Mouse (Mus musculus) WW6 (cell line): ENCODE results near the gene Cdk14.
"Not testable (repeated sequence)": the region's sequence is repeated elsewhere in the genome, so short reads cannot be mapped to it uniquely, and the experiment has no call there.

ENCODE experiments used
- DNase-seq: peaks from one replicate; pipeline ENCODE4 v3.0.0-alpha.2; 2013; ENCODE audit warnings: low read depth, low spot score

The Cdk14 gene

DNA sequence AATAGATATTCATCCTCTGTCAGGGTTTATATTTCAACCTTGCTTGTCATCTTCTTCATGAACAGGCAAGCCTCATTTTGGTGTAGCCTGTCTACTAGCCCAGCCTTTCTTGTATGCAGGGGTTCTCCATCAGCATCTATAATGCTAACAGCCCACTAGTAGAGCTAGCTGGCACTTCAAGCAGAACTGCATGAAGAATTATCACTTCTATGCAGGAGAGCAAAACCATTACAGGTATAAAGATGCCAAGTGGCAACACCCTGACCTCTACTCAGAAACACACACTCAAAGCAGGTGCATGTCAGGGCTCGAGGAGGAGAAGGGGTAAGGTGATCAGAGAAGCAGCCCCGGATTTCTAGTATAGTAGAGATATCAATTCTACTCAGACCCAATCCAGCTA, 155.4 kb downstream of the Cdk14 start:
- no peak for DNase-seq

DNA sequence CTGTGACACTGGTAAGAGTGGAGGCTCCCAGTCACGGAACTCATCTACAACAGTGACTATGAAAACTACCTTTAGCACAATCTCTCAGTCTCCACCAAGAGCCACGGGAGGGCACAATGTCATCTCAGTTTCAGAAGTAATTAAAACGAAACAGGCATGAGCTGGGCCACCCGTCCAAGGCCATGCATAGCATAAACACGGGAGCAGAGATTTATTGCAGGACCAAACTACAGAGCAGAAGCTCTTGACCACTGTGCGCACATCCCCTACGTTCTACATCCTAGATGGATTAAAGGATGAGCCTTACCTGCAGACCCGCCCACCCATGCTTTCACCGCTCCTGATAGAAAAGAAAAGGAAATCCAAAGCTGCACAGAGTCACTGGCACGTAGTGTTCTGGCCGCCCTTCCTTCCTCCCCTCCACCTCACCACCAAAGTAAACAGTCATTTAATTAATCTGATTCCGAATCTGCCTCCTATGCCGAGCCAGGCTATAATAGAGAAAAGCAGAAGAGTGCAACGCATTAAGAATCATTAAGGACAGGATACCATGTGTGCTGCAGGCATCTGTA, 158.3 kb downstream of the Cdk14 start:
- no peak for DNase-seq

DNA sequence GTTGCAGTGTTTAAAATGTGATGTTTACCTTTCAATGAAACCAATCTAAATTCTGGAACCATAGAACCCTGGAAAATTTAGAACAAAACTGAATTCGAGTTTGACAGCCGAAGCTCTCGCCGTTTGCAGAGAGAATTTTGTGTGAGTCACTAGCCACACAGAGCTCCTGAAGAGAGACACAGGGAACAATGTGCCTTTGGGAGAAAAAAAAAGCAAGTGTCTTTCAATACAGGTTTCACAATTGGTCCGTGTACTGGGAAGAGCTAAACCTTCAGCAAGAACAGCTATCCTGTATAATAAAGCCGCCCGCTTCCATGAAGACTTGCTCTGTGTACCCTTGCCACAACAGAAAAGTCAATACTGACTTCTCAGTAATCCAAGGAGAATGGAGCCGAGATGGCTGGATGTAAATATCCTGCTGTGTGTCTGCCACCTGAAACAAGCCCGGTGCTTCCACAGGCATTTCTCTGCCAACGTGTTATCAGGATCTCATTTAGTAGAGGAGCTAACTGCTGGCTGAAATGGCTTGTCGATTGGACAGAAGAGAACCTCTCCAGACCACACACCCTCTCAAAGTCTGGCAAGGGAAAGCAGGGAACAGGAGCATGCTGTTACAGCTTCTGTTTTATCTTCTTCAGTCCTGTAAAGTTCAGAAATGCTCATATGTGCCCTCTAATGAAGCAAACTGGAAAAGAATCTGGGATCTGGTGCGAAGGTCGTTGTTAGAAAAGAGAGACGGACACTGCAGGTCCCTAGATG, 159.0 kb downstream of the Cdk14 start:
- no peak for DNase-seq

DNA sequence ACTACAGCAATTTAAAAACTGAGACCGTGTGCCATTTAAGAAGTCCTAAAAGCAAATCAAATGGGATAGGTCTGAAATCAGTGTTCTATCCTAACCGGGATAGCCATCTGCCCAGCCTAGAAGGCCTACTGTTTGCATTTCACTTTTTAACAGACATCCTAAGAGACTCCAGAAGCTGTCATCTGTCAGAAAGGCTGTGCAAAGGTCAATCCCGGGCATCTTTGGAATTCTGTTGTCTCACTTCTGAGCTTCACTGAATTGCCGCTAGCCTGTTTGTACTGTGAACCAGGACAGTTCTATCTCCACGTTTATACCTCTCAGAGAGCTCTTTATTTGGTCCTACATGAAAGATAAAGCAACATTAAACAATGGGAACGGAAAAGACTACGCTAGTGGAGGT, 159.8 kb downstream of the Cdk14 start:
- no peak for DNase-seq

DNA sequence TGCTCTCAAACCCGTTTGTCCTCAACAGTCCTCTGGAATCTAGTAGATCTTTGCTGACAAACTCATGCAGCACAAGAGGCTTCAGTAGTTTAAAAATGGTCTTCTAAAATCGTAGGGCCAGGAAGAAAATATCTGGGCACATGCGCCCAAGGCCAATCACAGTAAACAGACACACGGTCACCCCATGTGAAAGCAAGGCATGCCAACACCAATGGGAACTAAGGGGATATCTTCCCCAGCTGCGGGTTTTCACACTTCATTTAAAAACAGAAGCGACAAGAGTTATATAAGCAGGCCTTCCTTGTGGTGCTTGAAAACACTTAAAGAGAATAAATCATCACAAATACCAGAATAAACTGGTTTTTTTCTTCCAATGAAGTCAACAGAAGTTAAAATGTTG, 165.7 kb downstream of the Cdk14 start:
- no peak for DNase-seq

DNA sequence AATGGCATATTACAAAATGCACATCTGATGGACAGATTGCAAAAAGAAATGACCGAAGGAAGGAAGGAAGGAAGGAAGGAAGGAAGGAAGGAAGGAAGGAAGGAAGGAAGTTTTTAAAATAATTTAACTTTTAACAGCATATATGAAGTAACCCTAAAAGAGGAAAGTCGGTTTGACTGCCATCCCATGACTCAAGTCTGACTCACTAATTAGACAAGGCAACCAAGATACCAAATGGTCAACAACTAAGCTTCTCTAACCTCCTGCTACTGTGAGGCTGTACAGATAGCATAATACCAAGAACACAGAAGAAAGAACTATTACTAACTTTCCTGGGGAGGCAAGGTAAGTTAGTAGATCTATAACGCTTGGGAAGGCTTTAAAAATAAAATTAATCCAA, 166.9 kb downstream of the Cdk14 start:
- DNase-seq: no peak

- no peak for DNase-seq
Observed at GRCm38 (mm10) chr5:5247671-5248070, 172.4 kb downstream of the Cdk14 start.

DNA sequence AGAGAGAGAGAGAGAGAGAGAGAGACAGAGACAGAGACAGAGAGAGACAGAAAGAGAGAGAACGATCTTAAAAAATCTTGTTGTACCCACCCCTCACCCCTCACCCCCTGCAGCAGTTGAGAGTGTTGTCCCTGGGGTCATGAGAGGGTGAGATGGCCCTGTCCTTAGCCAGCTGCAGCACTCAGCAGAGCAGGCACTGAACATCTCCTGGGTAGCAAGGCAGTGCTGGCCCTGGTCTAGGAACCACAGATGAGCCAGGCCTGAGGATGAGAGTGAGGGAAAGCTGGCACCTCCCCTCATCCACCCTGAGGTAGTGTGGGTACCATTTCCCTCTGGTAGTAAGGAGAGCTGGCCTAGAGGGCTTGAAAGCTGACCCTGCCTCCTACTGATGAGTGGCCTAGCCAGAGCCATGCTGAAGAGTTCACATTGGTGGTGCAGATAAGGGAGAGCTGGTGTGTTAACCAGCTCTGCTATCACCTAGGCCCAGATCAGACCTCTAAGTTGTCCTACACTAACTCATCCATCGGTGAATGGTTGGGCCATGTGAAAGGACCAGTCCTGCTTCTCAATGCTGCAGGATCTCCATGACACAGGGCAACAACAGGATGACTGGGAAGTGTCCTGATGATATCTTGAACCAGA, 173.5 kb downstream of the Cdk14 start:
- no peak for DNase-seq

- no peak for DNase-seq
Observed at GRCm38 (mm10) chr5:5245182-5245581, 174.9 kb downstream of the Cdk14 start.

- DNase-seq: no peak
Observed at GRCm38 (mm10) chr5:5243648-5244047, 176.5 kb downstream of the Cdk14 start.

DNA sequence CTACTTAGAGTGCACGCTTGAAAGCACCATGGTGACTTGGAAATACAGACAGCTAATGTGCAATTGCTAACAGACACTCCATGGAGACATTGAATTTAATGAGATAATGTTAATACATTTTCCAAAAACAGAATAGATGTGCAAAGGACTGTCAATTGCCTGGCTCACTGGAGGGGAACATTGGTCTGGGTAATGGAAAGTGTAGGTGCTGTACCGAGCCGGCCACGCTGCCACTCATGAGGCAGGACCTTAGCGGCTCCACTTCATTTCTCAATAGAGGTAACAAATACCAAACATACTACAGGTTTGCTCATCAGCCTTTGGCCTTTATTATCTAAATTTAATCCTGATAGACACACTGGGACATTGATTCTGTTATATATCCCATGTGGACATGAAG, 177.4 kb downstream of the Cdk14 start:
- no peak for DNase-seq

- no peak for DNase-seq
Observed at GRCm38 (mm10) chr5:5241088-5241487, 179.0 kb downstream of the Cdk14 start.

DNA sequence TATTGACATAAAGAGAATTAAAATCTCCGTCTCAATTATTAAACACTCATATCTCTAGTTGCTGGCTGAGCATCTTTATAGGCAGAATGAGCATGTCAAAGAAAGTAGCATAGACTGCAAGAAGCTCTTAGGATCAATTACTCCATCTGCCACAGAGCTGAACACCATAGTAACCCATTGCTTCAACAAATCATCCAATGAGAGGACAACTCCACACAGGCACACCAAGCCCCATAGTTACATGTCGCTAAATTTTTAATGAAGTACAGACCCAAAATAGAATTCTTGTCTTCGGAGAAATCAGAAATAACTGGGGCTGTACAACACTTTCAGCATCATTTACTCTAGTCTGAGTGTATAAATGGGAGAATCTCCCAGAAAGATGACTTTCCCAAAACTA, 180.0 kb downstream of the Cdk14 start:
- DNase-seq: no peak

DNA sequence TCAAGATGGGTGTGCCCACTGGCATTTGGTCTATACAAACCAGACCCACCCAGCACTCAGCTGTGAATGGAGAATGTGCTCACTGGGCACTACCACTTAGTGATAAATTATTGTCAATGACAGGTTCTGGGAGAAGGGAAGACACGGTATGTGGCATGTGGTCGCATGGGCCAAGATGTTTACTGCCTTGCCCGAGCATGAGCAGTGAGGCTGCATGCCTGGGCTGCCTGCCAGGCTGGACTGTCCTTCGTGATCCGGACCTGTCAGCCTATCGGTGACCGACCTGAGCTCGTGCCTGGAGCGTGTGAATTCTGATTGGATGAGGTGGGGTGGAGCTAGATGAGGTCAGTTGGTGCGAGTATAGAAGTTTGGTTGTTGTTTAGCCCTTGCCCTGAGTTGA, 185.2 kb downstream of the Cdk14 start:
- DNase-seq: not testable (repeated sequence)

DNA sequence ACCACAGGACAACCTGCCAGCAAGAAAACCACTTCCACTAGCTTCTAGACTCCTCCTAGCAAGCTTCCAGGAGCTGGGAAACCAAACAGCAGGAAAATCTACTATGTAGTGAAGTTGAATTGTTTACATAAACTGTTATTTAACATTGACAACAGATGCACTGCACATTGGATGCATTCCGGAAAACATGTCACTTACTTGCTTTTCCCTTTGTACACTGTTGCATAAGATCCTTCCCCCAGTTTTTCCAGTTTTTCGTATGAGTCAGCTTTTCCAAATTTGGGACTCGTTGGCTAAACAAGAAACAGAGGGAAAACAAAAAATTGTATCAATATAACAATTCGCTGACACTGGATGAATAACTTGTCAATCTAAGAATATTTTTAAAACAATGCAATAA, 193.1 kb downstream of the Cdk14 start:
- DNase-seq: no peak

- DNase-seq: no peak
Observed at GRCm38 (mm10) chr5:5211780-5212135, 208.4 kb downstream of the Cdk14 start.

- no peak for DNase-seq
Observed at GRCm38 (mm10) chr5:5211034-5211779, 208.9 kb downstream of the Cdk14 start.

DNA sequence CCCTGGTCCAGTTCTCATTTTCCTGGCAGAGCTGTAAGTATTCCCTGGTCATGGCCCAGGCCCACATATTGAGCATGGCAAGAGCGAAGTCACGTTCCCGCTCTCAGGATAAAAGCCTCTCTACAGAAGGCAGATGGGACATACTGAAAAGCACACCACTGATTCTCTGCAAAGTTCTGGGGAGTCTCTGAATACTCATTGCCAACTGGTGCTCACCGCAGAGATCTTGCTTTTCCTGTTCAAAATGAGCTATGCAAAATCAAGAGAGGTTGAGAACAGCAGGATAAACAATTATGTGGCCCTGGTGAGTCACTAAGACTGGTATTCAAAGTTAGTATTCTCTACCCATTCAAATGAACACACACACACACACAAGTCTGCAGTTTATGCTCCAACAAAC, 212.1 kb downstream of the Cdk14 start:
- no peak for DNase-seq

- DNase-seq: no peak
Observed at GRCm38 (mm10) chr5:5206012-5206411, 214.1 kb downstream of the Cdk14 start.

DNA sequence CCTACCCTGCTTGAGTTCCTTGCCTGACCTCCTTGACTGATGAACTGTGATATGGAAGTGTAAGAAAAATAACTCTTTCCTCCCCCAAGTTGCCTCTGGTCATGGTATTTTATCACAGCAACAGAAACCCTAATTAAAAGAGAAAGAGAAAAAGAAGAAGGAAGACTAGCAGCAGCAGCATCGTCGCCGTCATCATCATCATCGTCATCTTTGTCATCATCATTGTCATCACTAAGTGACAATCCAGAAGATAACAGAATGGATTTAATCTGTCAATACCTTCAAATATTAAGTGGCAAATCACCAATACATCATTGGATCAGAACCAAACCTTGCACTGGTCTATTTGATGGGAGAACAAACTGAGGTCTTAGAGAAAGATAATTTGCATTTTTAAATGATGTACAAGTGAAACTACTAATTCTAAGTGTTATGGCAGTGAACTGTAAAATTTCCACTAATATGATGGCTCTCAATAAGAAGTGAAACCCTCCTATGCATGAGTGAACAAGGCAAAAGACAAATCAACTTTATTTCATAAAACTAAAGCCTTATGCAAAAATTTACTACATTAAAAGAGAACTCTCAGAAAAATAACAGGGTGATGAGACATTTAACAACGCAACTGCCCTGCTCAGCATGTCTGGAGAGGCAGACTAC, 225.4 kb downstream of the Cdk14 start:
- no peak for DNase-seq

GRCm38 (mm10) chr5:5189590-5189989, 230.5 kb downstream of the Cdk14 start:
- DNase-seq: no peak
